19 mouse cellular contexts compared by ENCODE assay signal in the genomic region with DNA sequence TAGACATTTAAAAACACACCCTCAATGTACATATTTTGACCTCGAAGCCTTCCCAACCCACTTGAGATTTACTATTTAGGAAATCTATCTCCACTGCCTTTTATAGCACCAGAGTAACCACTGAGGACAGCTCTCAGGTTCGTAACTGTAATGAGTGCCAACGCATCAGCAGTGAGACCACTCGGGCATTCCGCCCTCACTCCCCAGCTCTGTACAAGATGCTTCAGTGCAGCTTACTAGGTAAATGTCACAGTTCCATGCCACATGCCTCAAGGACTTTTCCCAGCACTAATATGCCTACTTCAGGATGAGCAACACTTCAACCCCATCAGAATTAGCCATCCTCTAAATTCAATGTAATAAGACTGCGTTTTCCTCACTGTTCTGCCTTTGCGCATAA. TPM values are rescaled to one million over a fixed set of nuclear protein-coding genes. Genes with fewer than 3 reads are reported as not detected.
DNase-seq lines count a peak whose midpoint lies in the region; ATAC-seq and TF ChIP-seq lines count a peak whose summit lies in the region.
"Had no signal": no experiment of that assay in that cellular context is flagged by ENCODE, and none has a peak within 500 bp of the region (broad histone marks: within the 10 kb centered on the region; RNA-seq: fewer than 3 reads in every experiment).

No protein-coding gene starts in this region.

- H3K4me3 ChIP-seq in forebrain, embryonic 13.5 days, result no peak overlapping the region
- no peak overlapping the region for H3K4me3 ChIP-seq in forebrain, postnatal 0 days (ENCODE audit: low read depth, low read length)
- no peak overlapping the region for H3K4me3 ChIP-seq in hindbrain, embryonic 15.5 days
- no peak overlapping the region for H3K4me3 ChIP-seq in hindbrain, embryonic 12.5 days
- no peak overlapping the region for H3K4me3 ChIP-seq in midbrain, embryonic 11.5 days (ENCODE audit: low read depth, low read length)
- no peak overlapping the region for H3K4me3 ChIP-seq in midbrain, embryonic 15.5 days
- H3K4me3 ChIP-seq in neural tube, embryonic 15.5 days (replicated peaks), result no peak overlapping the region
- H3K4me3 ChIP-seq: embryonic facial prominence, embryonic 15.5 days; erythroblast, embryonic 14.5 days; intestine, embryonic 15.5 days had no signal

- peaks cover 34% of the 10 kb centered on the region for H3K4me1 ChIP-seq in forebrain, embryonic 13.5 days
- no peaks in the 10 kb centered on the region for H3K4me1 ChIP-seq in forebrain, postnatal 0 days (ENCODE audit: insufficient read depth)
- H3K4me1 ChIP-seq in hindbrain, embryonic 15.5 days (replicated peaks), result 0 out of 2 replicates have a peak, but pooled peaks cover 4% of the 10 kb centered on the region
- peaks cover 6% of the 10 kb centered on the region for H3K4me1 ChIP-seq in hindbrain, embryonic 12.5 days
- peaks cover 14% of the 10 kb centered on the region; the same call in 1 of the 2 replicates for H3K4me1 ChIP-seq in midbrain, embryonic 11.5 days (ENCODE audit: control insufficient read depth, insufficient read depth, low read length)
- H3K4me1 ChIP-seq in midbrain, embryonic 15.5 days, result peaks cover 14% of the 10 kb centered on the region
- H3K4me1 ChIP-seq in neural tube, embryonic 15.5 days, result peaks cover 10% of the 10 kb centered on the region; the same call in 1 of the 2 replicates
- H3K4me1 ChIP-seq: embryonic facial prominence, embryonic 15.5 days; intestine, embryonic 15.5 days had no signal

- no peak for DNase-seq in forebrain, postnatal 0 days
- no peak for DNase-seq in midbrain, embryonic 11.5 days (ENCODE audit: low spot score, missing footprints)
- DNase-seq in lung, postnatal 14 days, result no peak
- DNase-seq: adrenal gland, adult 2 months; adrenal gland, postnatal 25 days; cerebellum, adult 2 months; cerebellum, postnatal 14 days; embryo, embryonic 11 days; gastrocnemius, postnatal 25 days; heart, postnatal 10 days; heart, postnatal 4 days had no signal

- H3K36me3 ChIP-seq in forebrain, embryonic 13.5 days (ENCODE audit: poor library complexity, severe bottlenecking), result no peaks in the 10 kb centered on the region
- H3K36me3 ChIP-seq in forebrain, postnatal 0 days (ENCODE audit: insufficient read depth), result no peaks in the 10 kb centered on the region
- no peaks in the 10 kb centered on the region for H3K36me3 ChIP-seq in hindbrain, embryonic 15.5 days
- H3K36me3 ChIP-seq in hindbrain, embryonic 12.5 days, result no peaks in the 10 kb centered on the region
- H3K36me3 ChIP-seq in midbrain, embryonic 11.5 days (ENCODE audit: control insufficient read depth, insufficient read depth, low read length), result no peaks in the 10 kb centered on the region
- H3K36me3 ChIP-seq in midbrain, embryonic 15.5 days (replicated peaks), result no peaks in the 10 kb centered on the region
- H3K36me3 ChIP-seq in neural tube, embryonic 15.5 days, result no peaks in the 10 kb centered on the region
- H3K36me3 ChIP-seq: embryonic facial prominence, embryonic 15.5 days; intestine, embryonic 15.5 days had no signal

- no peaks in the 10 kb centered on the region for H3K27me3 ChIP-seq in forebrain, embryonic 13.5 days
- H3K27me3 ChIP-seq in forebrain, postnatal 0 days (ENCODE audit: insufficient read depth, low read length), result no peaks in the 10 kb centered on the region
- no peaks in the 10 kb centered on the region for H3K27me3 ChIP-seq in hindbrain, embryonic 15.5 days
- no peaks in the 10 kb centered on the region for H3K27me3 ChIP-seq in hindbrain, embryonic 12.5 days
- no peaks in the 10 kb centered on the region for H3K27me3 ChIP-seq in midbrain, embryonic 11.5 days (ENCODE audit: control insufficient read depth, insufficient read depth, low read length)
- H3K27me3 ChIP-seq in midbrain, embryonic 15.5 days (replicated peaks), result no peaks in the 10 kb centered on the region
- no peaks in the 10 kb centered on the region for H3K27me3 ChIP-seq in neural tube, embryonic 15.5 days (replicated peaks)
- H3K27me3 ChIP-seq: embryonic facial prominence, embryonic 15.5 days; intestine, embryonic 15.5 days had no signal

- H3K9ac ChIP-seq in forebrain, embryonic 13.5 days, result no peak overlapping the region
- no peak overlapping the region for H3K9ac ChIP-seq in forebrain, postnatal 0 days
- no peak overlapping the region for H3K9ac ChIP-seq in hindbrain, embryonic 15.5 days
- H3K9ac ChIP-seq in hindbrain, embryonic 12.5 days, result no peak overlapping the region
- no peak overlapping the region for H3K9ac ChIP-seq in midbrain, embryonic 11.5 days (ENCODE audit: low read length)
- H3K9ac ChIP-seq in midbrain, embryonic 15.5 days, result no peak overlapping the region
- no peak overlapping the region for H3K9ac ChIP-seq in neural tube, embryonic 15.5 days (replicated peaks)
- H3K9ac ChIP-seq: embryonic facial prominence, embryonic 15.5 days; intestine, embryonic 15.5 days had no signal

- no peak for TF ChIP-seq CTCF in forebrain, postnatal 0 days (IDR thresholded peaks at IDR 0.05; ENCODE audit: low read depth)

- no peak for ATAC-seq in forebrain, embryonic 13.5 days
- ATAC-seq in forebrain, postnatal 0 days, result no peak
- 0 out of 2 replicates have a peak, but pooled peaks have one; percentile 14 for ATAC-seq in hindbrain, embryonic 15.5 days (ENCODE audit: low FRiP score, low read depth)
- ATAC-seq in hindbrain, embryonic 12.5 days (ENCODE audit: low FRiP score), result no peak
- ATAC-seq in midbrain, embryonic 11.5 days (ENCODE audit: low FRiP score), result no peak; the same call in 1 of the 2 replicates
- no peak for ATAC-seq in midbrain, embryonic 15.5 days (replicated peaks)
- 0 out of 2 replicates have a peak, but pooled peaks have one; percentile 25 for ATAC-seq in neural tube, embryonic 15.5 days (ENCODE audit: low FRiP score)
- ATAC-seq: intestine, embryonic 15.5 days had no signal

- WGBS in forebrain, embryonic 13.5 days, result 78% methylated on average over 7 of the region's 7 CpGs
- WGBS in forebrain, postnatal 0 days, result 77% methylated on average over 7 of the region's 7 CpGs
- 66% methylated on average over 7 of the region's 7 CpGs for whole genome bisulfite sequencing in hindbrain, embryonic 15.5 days
- 89% methylated on average over 7 of the region's 7 CpGs for WGBS in hindbrain, embryonic 12.5 days
- WGBS in midbrain, embryonic 11.5 days, result 89% methylated on average over 7 of the region's 7 CpGs
- WGBS in midbrain, embryonic 15.5 days, result 79% methylated on average over 7 of the region's 7 CpGs
- WGBS in neural tube, embryonic 15.5 days, result 65% methylated on average over 7 of the region's 7 CpGs

- H3K27ac ChIP-seq in forebrain, embryonic 13.5 days, result 0 out of 2 replicates have a peak overlapping the region, but pooled peaks have one; percentile 5
- H3K27ac ChIP-seq in forebrain, postnatal 0 days (ENCODE audit: low read depth, low read length), result no peak overlapping the region
- H3K27ac ChIP-seq in hindbrain, embryonic 15.5 days (replicated peaks), result no peak overlapping the region
- no peak overlapping the region for H3K27ac ChIP-seq in hindbrain, embryonic 12.5 days
- H3K27ac ChIP-seq in midbrain, embryonic 11.5 days (ENCODE audit: low read depth, low read length), result peak overlapping the region; percentile 6; the same call in 1 of the 2 replicates
- no peak overlapping the region for H3K27ac ChIP-seq in midbrain, embryonic 15.5 days
- H3K27ac ChIP-seq in neural tube, embryonic 15.5 days (replicated peaks), result peak overlapping the region; percentile 28; the same call in 1 of the 2 replicates
- H3K27ac ChIP-seq: embryonic facial prominence, embryonic 15.5 days; intestine, embryonic 15.5 days had no signal

- no peaks in the 10 kb centered on the region for H3K9me3 ChIP-seq in forebrain, embryonic 13.5 days (replicated peaks)
- no peaks in the 10 kb centered on the region for H3K9me3 ChIP-seq in forebrain, postnatal 0 days (ENCODE audit: low read length)
- H3K9me3 ChIP-seq in hindbrain, embryonic 15.5 days, result no peaks in the 10 kb centered on the region
- no peaks in the 10 kb centered on the region for H3K9me3 ChIP-seq in hindbrain, embryonic 12.5 days (replicated peaks)
- no peaks in the 10 kb centered on the region for H3K9me3 ChIP-seq in midbrain, embryonic 11.5 days (ENCODE audit: control insufficient read depth, low read length)
- no peaks in the 10 kb centered on the region for H3K9me3 ChIP-seq in midbrain, embryonic 15.5 days
- no peaks in the 10 kb centered on the region for H3K9me3 ChIP-seq in neural tube, embryonic 15.5 days (replicated peaks)
- H3K9me3 ChIP-seq: embryonic facial prominence, embryonic 15.5 days; intestine, embryonic 15.5 days had no signal

- H3K4me2 ChIP-seq in forebrain, embryonic 13.5 days, result no peak overlapping the region
- no peak overlapping the region for H3K4me2 ChIP-seq in forebrain, postnatal 0 days (ENCODE audit: low read depth)
- no peak overlapping the region for H3K4me2 ChIP-seq in hindbrain, embryonic 15.5 days
- H3K4me2 ChIP-seq in hindbrain, embryonic 12.5 days (replicated peaks), result no peak overlapping the region
- no peak overlapping the region for H3K4me2 ChIP-seq in midbrain, embryonic 11.5 days
- H3K4me2 ChIP-seq in midbrain, embryonic 15.5 days, result no peak overlapping the region
- H3K4me2 ChIP-seq in neural tube, embryonic 15.5 days, result no peak overlapping the region
- H3K4me2 ChIP-seq: embryonic facial prominence, embryonic 15.5 days; intestine, embryonic 15.5 days had no signal

RNA-seq across cellular contexts. Expression of a gene that starts 33.0 kb away (rescaled TPM):
- 47.4 and 51.2 TPM in 2 replicates for polyA plus RNA-seq in forebrain, embryonic 13.5 days (2015; fragmentation: Nextera tagmentation; extraction: Ambion mirVana)
- 30.1 and 48.7 TPM in 2 replicates for total RNA-seq in forebrain, postnatal 0 days (2014; rRNA removed)
- polyA plus RNA-seq in forebrain, postnatal 0 days (2015; fragmentation: Nextera tagmentation; extraction: Ambion mirVana), result 59.2 and 60.0 TPM in 2 replicates
- 55.6 and 57.3 TPM in 2 replicates for polyA plus RNA-seq in hindbrain, embryonic 15.5 days (2015; fragmentation: Nextera tagmentation; extraction: Ambion mirVana)
- 34.0 and 37.8 TPM in 2 replicates for polyA plus RNA-seq in hindbrain, embryonic 12.5 days (2016; fragmentation: Nextera tagmentation; extraction: Ambion mirVana)
- polyA plus RNA-seq in midbrain, embryonic 11.5 days (2014; fragmentation: Nextera tagmentation; extraction: Ambion mirVana), result 55.5 and 59.3 TPM in 2 replicates
- polyA plus RNA-seq in midbrain, embryonic 15.5 days (2015; fragmentation: Nextera tagmentation; extraction: Ambion mirVana), result 57.8 and 65.8 TPM in 2 replicates
- 53.4 and 63.0 TPM in 2 replicates for polyA plus RNA-seq in neural tube, embryonic 15.5 days (2015; fragmentation: Nextera tagmentation; extraction: Ambion mirVana)

Comparison
In these comparisons a context has a peak if more than half of its experiments do, and no peak if none do; other contexts are left out.
1. ATAC-seq: peak in hindbrain, embryonic 15.5 days (single experiment) and neural tube, embryonic 15.5 days (single experiment); none in forebrain, embryonic 13.5 days (single experiment), forebrain, postnatal 0 days (single experiment), hindbrain, embryonic 12.5 days (single experiment), midbrain, embryonic 11.5 days (single experiment) and midbrain, embryonic 15.5 days (single experiment).
2. H3K27ac ChIP-seq: peak in forebrain, embryonic 13.5 days (single experiment), midbrain, embryonic 11.5 days (single experiment) and neural tube, embryonic 15.5 days (single experiment); none in forebrain, postnatal 0 days (single experiment), hindbrain, embryonic 15.5 days (single experiment), hindbrain, embryonic 12.5 days (single experiment) and midbrain, embryonic 15.5 days (single experiment).